Mouse (Mus musculus) stomach, postnatal 0 days (tissue): ENCODE data around the gene Zbtb21. TPM values are rescaled to one million over a fixed set of nuclear protein-coding genes. Genes with fewer than 3 reads are reported as not detected.

Experiments used
- ATAC-seq: fragments of 200-750 bp; cut with Nextera tagmentation; 2 replicates; pipeline ENCODE4 v1.8.0; 2017; ENCODE audit not compliant: low FRiP score, low TSS enrichment
- DNase-seq: peaks from one replicate; pipeline ENCODE4 v3.0.0-alpha.2; 2016; ENCODE audit warnings: low spot score
- H3K27ac ChIP-seq: fragments of 300-500 bp; sonication (generic); replicated peaks from 2 replicates; pipeline ENCODE4 v1.5.1; 2014; ENCODE audit warnings: mild to moderate bottlenecking, control low read depth
- H3K27me3 ChIP-seq: fragments of 300-500 bp; sonication (generic); 2 replicates; pipeline ENCODE4 v1.6.1; 2014; ENCODE audit warnings: low read length; ENCODE audit not compliant: control insufficient read depth, insufficient read depth
- H3K36me3 ChIP-seq: fragments of 300-500 bp; sonication (generic); 2 replicates; pipeline ENCODE4 v1.6.1; 2014; ENCODE audit warnings: low read length, mixed read lengths; ENCODE audit not compliant: control insufficient read depth, insufficient read depth
- H3K4me1 ChIP-seq: fragments of 300-500 bp; sonication (generic); replicated peaks from 2 replicates; pipeline ENCODE4 v1.6.1; 2014; ENCODE audit warnings: antibody characterized with exemption; ENCODE audit not compliant: control insufficient read depth, insufficient read depth
- H3K4me2 ChIP-seq: fragments of 300-500 bp; sonication (generic); replicated peaks from 2 replicates; pipeline ENCODE4 v1.6.1; 2014; ENCODE audit warnings: low read depth, mild to moderate bottlenecking, control low read depth, moderate library complexity
- H3K4me3 ChIP-seq: fragments of 300-500 bp; sonication (generic); 2 replicates; pipeline ENCODE4 v1.5.1; 2014; ENCODE audit warnings: low read depth, low read length, control low read depth
- H3K9ac ChIP-seq: fragments of 300-500 bp; sonication (generic); 2 replicates; pipeline ENCODE4 v1.6.1; 2014; ENCODE audit warnings: mild to moderate bottlenecking, low read length, control low read depth, mixed read lengths
- H3K9me3 ChIP-seq: fragments of 300-500 bp; sonication (generic); 2 replicates; pipeline ENCODE4 v1.6.1; 2016; ENCODE audit warnings: low read length; ENCODE audit not compliant: control insufficient read depth
- CTCF ChIP-seq: IDR thresholded peaks from 2 replicates; pipeline ENCODE4 v1.5.1; 2016; ENCODE audit warnings: antibody characterized with exemption, low read depth, mild to moderate bottlenecking, moderate library complexity
- EP300 ChIP-seq: optimal IDR thresholded peaks from 2 replicates; pipeline ENCODE3; 2016; ENCODE audit warnings: antibody characterized with exemption
- WGBS: fragments of 180-500 bp; shearing (Covaris S2); extraction: QIAGEN DNeasy Blood & Tissue Kit; methylation state at CpG from one replicate; pipeline ENCODE4 v1.1.7; 2014; 5-methylcytosine and 5-hydroxymethylcytosine counted together
- polyA plus RNA-seq: library from polyadenylated mRNA; unstranded; fragments of >200 nt; fragmentation: Nextera tagmentation; extraction: Ambion mirVana; gene quantifications from 2 replicates; pipeline ENCODE4 v1.2.1, GENCODE M21; 2015

Gene Zbtb21
- polyA plus RNA-seq, 1 experiment from 2014 or later = 5.4 TPM

DNA sequence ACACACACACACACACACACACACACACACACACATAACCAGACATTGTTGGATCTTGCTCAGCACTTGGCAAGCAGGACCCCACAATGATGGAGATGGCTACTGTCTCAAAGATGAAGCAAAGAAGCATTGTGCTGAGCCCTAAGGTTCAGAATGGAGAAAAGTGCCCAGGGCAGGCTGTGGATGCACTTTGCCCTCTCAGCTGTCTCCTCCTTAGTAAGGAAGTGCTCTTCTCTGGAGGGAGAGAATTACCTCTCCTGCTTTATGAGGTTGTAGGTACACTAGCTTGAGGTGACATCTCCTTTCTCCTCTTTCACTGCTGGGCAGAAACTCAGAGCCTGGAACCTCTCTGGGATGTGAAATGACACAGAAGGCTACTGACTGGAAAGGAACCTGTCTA, 49.5 kb downstream of the Zbtb21 start:
- Histone ChIP-seq H3K4me2 (no peak overlapping the region), H3K9me3 (no peaks in the 10 kb centered on the region), H3K9ac (no peak overlapping the region), H3K36me3 (no peaks in the 10 kb centered on the region), H3K27me3 (no peaks in the 10 kb centered on the region), H3K4me1 (no peaks in the 10 kb centered on the region), H3K27ac (no peak overlapping the region), H3K4me3 (no peak overlapping the region)
- TF ChIP-seq EP300 = no peak
- TF ChIP-seq CTCF = no peak
- DNase-seq (no peak), ATAC-seq (no peak)

DNA sequence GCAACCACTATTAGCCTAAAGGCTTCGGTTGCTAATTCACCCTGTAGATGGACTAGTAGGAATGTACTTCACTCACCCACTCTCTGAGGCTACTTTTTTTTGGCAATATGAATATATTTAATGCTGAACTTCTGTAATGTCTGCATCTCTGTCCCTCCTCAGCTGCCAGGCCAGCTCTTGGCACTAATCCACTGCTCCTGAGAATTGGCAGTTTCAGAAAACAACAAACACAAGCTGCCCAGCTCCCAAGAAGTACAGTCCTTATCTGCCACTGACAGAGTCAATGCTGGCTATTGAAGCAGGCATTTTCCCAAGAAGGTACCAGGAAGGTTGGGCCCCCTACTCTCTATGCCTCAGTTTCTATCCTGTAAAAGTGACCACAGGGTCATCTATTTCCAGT, 53.1 kb downstream of the Zbtb21 start:
- no peak overlapping the region for H3K4me3 ChIP-seq
- 89% methylated on average over 1 of the region's 1 CpGs for WGBS
- no peaks in the 10 kb centered on the region for H3K9me3 ChIP-seq
- no peak for DNase-seq
- no peaks in the 10 kb centered on the region for H3K36me3 ChIP-seq
- H3K9ac ChIP-seq = no peak overlapping the region
- H3K4me1 ChIP-seq = no peaks in the 10 kb centered on the region
- TF ChIP-seq EP300 (no peak), CTCF (no peak)
- no peak overlapping the region for H3K27ac ChIP-seq
- H3K27me3 ChIP-seq = no peaks in the 10 kb centered on the region
- no peak for ATAC-seq
- H3K4me2 ChIP-seq = no peak overlapping the region

DNA sequence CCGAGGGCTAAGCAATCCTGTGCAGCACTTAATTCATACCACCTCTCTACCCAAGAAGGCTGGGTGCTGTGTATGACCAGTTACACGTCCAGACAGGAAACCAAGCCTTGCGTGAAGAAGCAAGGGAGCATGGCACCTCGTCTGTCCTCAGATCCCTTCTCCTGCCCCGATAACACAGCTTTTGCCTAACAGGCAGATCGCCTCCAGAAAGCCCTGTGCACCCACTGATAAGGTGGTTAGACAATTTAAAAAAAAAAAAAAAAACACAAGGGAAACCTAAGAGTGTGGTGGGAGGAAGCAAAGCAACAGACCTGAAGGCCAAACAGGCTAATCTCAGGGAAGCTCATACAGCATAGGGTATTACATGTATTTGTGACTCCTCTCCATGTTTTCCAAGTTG, 54.9 kb downstream of the Zbtb21 start:
- no peak overlapping the region for H3K27ac ChIP-seq
- H3K9me3 ChIP-seq = no peaks in the 10 kb centered on the region
- WGBS = 81% methylated on average over 6 of the region's 6 CpGs
- no peak overlapping the region for H3K9ac ChIP-seq
- ATAC-seq = no peak
- H3K4me3 ChIP-seq = no peak overlapping the region
- TF ChIP-seq CTCF (no peak), EP300 (no peak)
- H3K36me3 ChIP-seq = no peaks in the 10 kb centered on the region
- DNase-seq = no peak
- H3K4me2 ChIP-seq = no peak overlapping the region
- no peaks in the 10 kb centered on the region for H3K4me1 ChIP-seq
- H3K27me3 ChIP-seq = no peaks in the 10 kb centered on the region

DNA sequence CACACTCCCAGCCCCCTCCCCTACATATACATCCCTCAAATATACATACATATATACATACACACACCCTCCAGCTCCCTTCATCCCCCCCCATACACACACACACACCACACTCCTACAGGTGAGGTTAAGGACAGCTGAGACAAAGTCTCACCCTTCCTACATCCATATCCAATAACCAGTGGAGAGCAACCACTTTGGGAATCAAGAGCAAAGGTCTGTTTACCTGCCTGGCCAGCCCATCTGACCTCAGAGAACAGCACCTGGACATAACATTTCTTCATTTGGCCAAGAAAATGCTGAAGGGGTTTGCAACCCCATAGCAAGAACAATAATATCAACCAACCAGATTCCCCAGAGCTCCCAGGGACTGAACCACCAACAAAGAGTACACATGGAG, 56.1 kb downstream of the Zbtb21 start:
- DNase-seq = no peak

DNA sequence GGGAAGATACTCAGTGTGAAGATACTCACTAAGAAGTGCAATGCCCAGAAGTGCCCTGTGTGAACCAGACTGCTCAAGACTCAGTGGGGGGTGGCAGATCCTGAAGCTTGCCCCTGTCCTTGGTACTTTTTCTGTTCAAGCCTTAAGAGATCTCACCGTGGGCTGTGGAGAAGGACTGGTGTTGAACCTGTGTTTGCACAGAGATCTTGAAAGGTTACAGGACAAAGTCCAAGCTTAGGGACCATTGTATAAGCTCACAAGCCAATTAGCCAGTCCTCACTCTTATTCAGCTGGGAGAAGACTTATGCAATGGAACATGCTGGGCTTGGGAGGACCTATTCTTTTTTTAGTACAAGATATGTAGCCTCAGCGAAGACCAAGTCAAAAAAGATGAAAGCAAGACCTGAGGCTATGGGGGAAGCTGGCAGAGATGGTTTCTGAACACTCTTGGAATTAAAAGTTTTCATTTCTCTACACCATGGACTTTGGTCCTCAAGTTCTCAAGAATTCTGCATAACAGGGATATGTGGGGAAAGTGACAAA, 56.9 kb downstream of the Zbtb21 start:
- Histone ChIP-seq H3K36me3 (no peaks in the 10 kb centered on the region), H3K4me2 (no peak overlapping the region), H3K27me3 (no peaks in the 10 kb centered on the region), H3K27ac (no peak overlapping the region), H3K9ac (no peak overlapping the region), H3K4me1 (no peaks in the 10 kb centered on the region), H3K4me3 (no peak overlapping the region), H3K9me3 (no peaks in the 10 kb centered on the region)
- TF ChIP-seq CTCF (no peak), EP300 (no peak)
- WGBS = 54% methylated on average over 2 of the region's 2 CpGs
- no peak for DNase-seq
- no peak for ATAC-seq

More for the DNA sequence above, 56.1 kb downstream of the Zbtb21 start:
- no peaks in the 10 kb centered on the region for H3K9me3 ChIP-seq
- no peak overlapping the region for H3K4me3 ChIP-seq
- no peaks in the 10 kb centered on the region for H3K27me3 ChIP-seq
- no peak overlapping the region for H3K4me2 ChIP-seq
- no peak overlapping the region for H3K9ac ChIP-seq
- no peak for ATAC-seq
- no peaks in the 10 kb centered on the region for H3K4me1 ChIP-seq
- H3K27ac ChIP-seq = no peak overlapping the region
- no peak for TF ChIP-seq EP300
- TF ChIP-seq CTCF = no peak
- H3K36me3 ChIP-seq = no peaks in the 10 kb centered on the region

DNA sequence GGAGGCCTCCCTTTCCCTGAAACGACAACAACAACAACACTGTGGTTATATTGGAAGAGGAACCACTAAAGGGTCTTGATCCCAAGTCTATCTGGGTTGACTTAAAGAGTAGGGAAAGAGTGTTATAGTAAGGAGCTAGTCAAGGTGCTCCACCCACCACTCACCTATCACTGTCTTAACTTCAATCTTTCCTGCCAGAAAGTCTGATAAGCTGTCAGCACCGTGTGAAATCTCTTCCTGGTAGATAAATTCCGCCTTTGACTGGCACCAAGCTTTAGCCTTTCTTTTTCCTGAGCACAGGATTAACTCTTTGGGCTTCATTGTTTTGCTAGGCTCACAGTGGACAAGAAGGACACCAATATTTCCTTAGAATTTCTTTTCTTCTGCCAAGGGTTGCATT, 58.4 kb downstream of the Zbtb21 start:
- Histone ChIP-seq H3K4me1 (no peaks in the 10 kb centered on the region), H3K27ac (no peak overlapping the region), H3K4me2 (no peak overlapping the region), H3K9me3 (no peaks in the 10 kb centered on the region), H3K9ac (no peak overlapping the region), H3K36me3 (no peaks in the 10 kb centered on the region), H3K27me3 (no peaks in the 10 kb centered on the region), H3K4me3 (no peak overlapping the region)
- TF ChIP-seq EP300 (no peak), CTCF (no peak)
- no peak for DNase-seq
- ATAC-seq = no peak
- 59% methylated on average over 3 of the region's 3 CpGs for WGBS
